Mouse (Mus musculus) ES-Bruce4 (cell line): ENCODE measurements around the gene Gm5485.

ENCODE experiments used
- CTCF ChIP-seq: IDR thresholded peaks from one replicate; pipeline ENCODE4 v1.8.1; 2011; ENCODE audit warnings: low read depth, low read length
- EP300 ChIP-seq: IDR thresholded peaks from 2 replicates; pipeline ENCODE4 v1.6.1; 2011; ENCODE audit warnings: low read depth, low read length; ENCODE audit not compliant: insufficient read depth
- POLR2A ChIP-seq: IDR thresholded peaks from one replicate; pipeline ENCODE4 v1.8.1; 2011; ENCODE audit warnings: low read length; ENCODE audit not compliant: insufficient read depth

GRCm38 (mm10) chr16:48383582-48384257, 28.5 kb downstream of the Gm5485 start:
- TF ChIP-seq CTCF: no peak
- no peak for TF ChIP-seq POLR2A
- no peak for TF ChIP-seq EP300
